Mouse (Mus musculus) liver, postnatal 0 days (tissue): ENCODE results near the gene Celsr1.

Experiments used
- CTCF ChIP-seq: sonication (generic); IDR thresholded peaks from 2 replicates; pipeline ENCODE4 v1.5.1; 2016; ENCODE audit warnings: antibody characterized with exemption, low read depth
- EP300 ChIP-seq: IDR thresholded peaks from 2 replicates; pipeline ENCODE4 v1.6.1; 2016; ENCODE audit warnings: antibody characterized with exemption, low read depth, mild to moderate bottlenecking

- TF ChIP-seq CTCF (no peak), EP300 (no peak)
Measured at GRCm38 (mm10) chr15:86056221-86056760, 22.7 kb upstream of the Celsr1 start.
